Mouse (Mus musculus) megakaryocyte progenitor cell, adult 5-6 weeks (primary cell): Measurements from ENCODE around the gene Pbx1. TPM values are rescaled to one million over a fixed set of nuclear protein-coding genes. Genes with fewer than 3 reads are reported as not detected.
"Not testable (repeated sequence)": the region's sequence is repeated elsewhere in the genome, so short reads cannot be mapped to it uniquely, and the experiment has no call there.

Experiments
- ATAC-seq: replicated peaks from 2 replicates; pipeline ENCODE4 v1.8.0; 2016; ENCODE audit warnings: mild to moderate bottlenecking, moderate TSS enrichment, inconsistent platforms; ENCODE audit not compliant: poor library complexity
- total RNA-seq, 2 experiments: library from RNA; stranded (forward) in 1 of 2; stranded (reverse) in 1 of 2; fragments of 157-497, 149-512 nt in 1 of 2; fragments of 200-1000 nt in 1 of 2; gene quantifications; 2 replicates each; pipeline versions ENCODE4 v1.2.3 to v1.2.4; 2015 to 2017

Gene Pbx1
- 7.7 and 10.7 TPM in 2 replicates for total RNA-seq (2015)
- 2.5 and 5.1 TPM in 2 replicates for total RNA-seq (2017)

GRCm38 (mm10) chr1:168432232-168432280 is at the start of gene Pbx1:
TSS of gene Pbx1 (minus strand) at chr1:168432270.
- not testable (repeated sequence) for ATAC-seq

GRCm38 (mm10) chr1:168479626-168480025 is 47.6 kb upstream of the Pbx1 start:
- no peak for ATAC-seq

- peak; percentile 95 for ATAC-seq
These were observed 46.8 kb upstream of the Pbx1 start for GRCm38 (mm10) chr1:168478829-168479228.

GRCm38 (mm10) chr1:168476917-168477316 is 44.8 kb upstream of the Pbx1 start:
- ATAC-seq = no peak

- ATAC-seq = no peak
These were observed 44.3 kb upstream of the Pbx1 start for GRCm38 (mm10) chr1:168476216-168476897.

- no peak for ATAC-seq
These were observed 43.6 kb upstream of the Pbx1 start for GRCm38 (mm10) chr1:168475579-168476208.

GRCm38 (mm10) chr1:168473255-168474069 is 41.4 kb upstream of the Pbx1 start:
- ATAC-seq = no peak

- ATAC-seq = no peak
These were observed 40.6 kb upstream of the Pbx1 start for GRCm38 (mm10) chr1:168472545-168473254.

- ATAC-seq = no peak
These were observed 27.4 kb upstream of the Pbx1 start for GRCm38 (mm10) chr1:168459426-168459825.

GRCm38 (mm10) chr1:168457191-168457747 is 25.2 kb upstream of the Pbx1 start:
- ATAC-seq = no peak

GRCm38 (mm10) chr1:168455178-168455577 is 23.1 kb upstream of the Pbx1 start:
- ATAC-seq = no peak

- no peak for ATAC-seq
These were observed 1.6 kb upstream of the Pbx1 start for GRCm38 (mm10) chr1:168433671-168434070.

GRCm38 (mm10) chr1:168432281-168432725 is 233 bp upstream of the Pbx1 start:
- ATAC-seq = peak; percentile 91

- ATAC-seq = peak; percentile 33
These were observed 299 bp downstream of the Pbx1 start for GRCm38 (mm10) chr1:168431711-168432231.

GRCm38 (mm10) chr1:168430868-168431710 is 981 bp downstream of the Pbx1 start:
- no peak for ATAC-seq

GRCm38 (mm10) chr1:168429856-168430644 is 2.0 kb downstream of the Pbx1 start:
- peak; percentile 13 for ATAC-seq

- ATAC-seq = no peak
These were observed 2.7 kb downstream of the Pbx1 start for GRCm38 (mm10) chr1:168429406-168429805.

- no peak for ATAC-seq
These were observed 3.8 kb downstream of the Pbx1 start for GRCm38 (mm10) chr1:168428255-168428654.

- no peak for ATAC-seq
These were observed 4.5 kb downstream of the Pbx1 start for GRCm38 (mm10) chr1:168427596-168427995.
